Mouse (Mus musculus) forelimb bud, embryonic 11.5 days (tissue): ENCODE data around the gene LTO1.
A peak's percentile ranks its signal among the peaks of the same experiment; 100 is the strongest.

ENCODE experiments used
- DNase-seq: peaks from one replicate; pipeline ENCODE4 v3.0.0-alpha.2; 2012; ENCODE audit warnings: low read depth, low spot score

The LTO1 gene

DNA sequence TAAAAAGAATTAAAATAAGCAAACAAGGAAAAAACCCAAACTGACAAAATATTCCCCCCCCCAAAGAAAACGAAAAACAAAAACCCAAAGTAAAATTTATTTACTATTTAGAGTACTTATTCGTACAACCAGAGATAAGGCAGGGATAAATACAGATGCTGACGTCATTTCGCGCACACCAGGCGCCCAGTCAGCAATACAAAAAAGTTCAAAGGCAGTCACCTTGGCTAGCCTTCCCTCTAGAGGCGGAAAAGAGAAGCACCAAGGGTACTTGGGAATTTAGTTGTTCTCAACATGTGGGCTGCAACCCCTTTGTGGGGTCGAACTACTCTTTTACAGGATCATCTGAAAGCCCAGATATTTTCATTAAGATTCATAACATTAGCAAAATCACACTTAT lies 7.1 kb upstream of the LTO1 start:
- DNase-seq = no peak

DNA sequence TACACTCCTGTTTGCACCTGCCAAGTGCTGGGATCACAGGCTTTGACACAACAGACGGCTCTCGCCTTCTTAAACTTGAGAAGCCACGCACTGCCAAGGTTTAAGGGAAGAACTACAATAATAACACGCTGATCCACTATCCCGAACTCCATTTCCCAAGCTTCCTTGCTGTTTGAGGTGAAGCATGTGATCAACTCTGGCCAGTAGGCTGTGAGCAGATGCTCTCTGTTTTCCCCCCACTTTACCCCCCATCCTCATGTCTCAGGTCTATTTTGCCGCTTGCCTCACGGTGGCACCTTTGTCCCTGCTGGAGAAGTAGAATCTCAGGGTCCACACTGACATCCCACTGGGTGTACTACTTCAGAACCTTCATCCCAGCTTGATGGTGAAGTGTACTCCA lies 6.2 kb upstream of the LTO1 start:
- no peak for DNase-seq

DNA sequence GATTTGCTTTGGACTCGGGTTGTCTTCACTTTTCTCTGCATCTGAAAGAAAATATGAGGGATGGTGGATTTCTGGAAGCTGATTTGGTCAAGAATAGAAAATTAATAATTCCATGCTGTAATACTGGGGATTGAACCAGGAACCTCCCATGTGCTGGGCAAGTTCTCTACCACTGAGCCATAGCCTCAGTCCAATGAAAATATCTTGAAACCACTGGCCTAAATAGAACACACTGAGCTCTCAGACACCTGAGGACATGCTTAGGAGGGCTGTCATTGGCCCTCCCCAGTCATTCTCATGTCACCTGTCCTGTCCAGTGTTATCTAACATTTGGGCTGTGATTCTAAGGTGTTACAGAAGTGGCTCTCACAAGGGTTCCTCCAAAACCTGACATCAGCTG lies 3.8 kb upstream of the LTO1 start:
- DNase-seq = no peak

DNA sequence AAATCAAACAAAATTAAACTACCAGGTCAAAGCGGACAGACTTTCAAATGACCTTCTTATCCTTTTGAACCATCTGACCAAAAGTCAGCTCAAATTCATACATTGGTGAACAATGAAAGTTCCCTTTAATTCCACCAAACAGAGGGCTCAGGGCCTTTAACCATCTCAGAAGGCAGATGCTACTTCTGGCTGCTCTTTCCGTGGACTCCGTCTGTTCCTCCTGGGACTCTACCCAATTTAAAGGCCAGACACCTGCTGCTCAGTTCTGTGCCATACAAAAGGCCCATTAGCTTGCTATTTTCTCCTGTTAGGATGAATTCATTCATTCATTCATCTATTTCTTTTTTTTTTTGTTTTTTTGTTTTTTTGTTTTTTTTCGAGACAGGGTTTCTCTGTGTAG lies 2.0 kb upstream of the LTO1 start:
- no peak for DNase-seq

DNA sequence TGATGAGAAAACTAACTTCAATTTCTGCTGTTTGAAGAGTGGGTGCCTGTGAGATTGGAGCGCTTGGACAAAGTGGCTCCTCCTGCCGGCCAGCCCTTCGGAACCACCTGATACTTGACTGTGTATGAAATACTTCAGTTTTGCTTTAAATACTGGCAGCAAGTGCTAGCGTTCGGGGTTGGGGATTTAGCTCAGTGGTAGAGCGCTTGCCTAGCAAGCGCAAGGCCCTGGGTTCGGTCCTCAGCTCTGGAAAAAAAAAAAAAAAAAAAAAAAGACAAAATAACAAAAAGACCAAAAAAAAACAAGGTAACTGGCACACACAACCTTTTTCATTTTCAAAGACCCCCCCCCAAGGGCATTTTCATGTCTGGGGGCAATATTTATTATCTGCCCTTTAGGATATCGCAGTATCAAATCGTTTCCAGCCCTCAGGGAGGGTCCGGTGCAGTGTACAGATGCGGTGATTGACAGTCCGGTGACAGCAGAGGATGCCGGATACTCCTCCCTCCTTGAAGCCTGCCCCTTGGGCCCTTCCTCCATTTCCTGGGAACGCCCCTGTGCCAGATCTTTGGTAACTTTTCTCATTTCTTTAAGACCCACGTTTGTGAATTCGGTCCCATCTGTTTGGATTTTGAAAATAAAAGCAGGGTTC lies 478 bp upstream of the LTO1 start:
- peak; percentile 61 for DNase-seq

DNA sequence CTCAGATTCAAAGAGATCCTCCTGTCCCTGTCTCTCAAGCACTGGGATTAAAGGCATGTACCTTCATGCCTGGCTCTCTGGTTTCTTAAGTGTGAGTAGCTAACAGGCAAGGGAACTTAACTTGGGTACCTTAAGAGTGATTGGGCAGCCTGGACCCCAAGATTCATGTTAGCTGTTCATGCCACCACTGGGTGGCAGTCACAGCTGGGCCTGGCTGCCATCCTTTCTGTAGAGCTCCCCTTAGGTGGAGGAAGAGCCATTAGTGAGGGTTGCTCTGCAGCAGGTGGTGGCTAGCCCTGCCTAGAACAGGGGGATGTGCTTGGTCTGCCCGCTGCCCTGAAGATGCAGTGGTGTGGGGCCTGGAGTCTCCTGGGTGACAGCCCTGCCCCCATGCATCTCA lies 3.9 kb downstream of the LTO1 start:
- DNase-seq = no peak

DNA sequence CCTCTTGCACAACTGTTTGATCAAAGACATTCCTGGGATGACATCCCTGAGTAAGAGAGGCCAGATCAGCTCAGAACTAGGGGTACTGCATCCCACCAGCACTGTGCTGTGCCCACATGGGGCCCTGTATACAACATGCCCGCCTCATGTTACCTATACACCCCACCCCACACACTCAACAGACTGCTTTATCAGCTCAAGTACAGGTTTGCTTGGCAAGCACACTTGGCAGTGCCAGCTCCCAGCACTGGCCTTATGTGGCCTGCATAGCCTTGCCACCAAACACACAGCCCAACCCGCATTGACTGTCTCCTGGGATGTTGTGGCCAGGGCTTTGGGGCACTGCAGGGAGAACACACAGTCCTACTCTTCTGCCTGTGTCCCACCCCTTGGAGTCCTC lies 12.7 kb downstream of the LTO1 start:
- no peak for DNase-seq

DNA sequence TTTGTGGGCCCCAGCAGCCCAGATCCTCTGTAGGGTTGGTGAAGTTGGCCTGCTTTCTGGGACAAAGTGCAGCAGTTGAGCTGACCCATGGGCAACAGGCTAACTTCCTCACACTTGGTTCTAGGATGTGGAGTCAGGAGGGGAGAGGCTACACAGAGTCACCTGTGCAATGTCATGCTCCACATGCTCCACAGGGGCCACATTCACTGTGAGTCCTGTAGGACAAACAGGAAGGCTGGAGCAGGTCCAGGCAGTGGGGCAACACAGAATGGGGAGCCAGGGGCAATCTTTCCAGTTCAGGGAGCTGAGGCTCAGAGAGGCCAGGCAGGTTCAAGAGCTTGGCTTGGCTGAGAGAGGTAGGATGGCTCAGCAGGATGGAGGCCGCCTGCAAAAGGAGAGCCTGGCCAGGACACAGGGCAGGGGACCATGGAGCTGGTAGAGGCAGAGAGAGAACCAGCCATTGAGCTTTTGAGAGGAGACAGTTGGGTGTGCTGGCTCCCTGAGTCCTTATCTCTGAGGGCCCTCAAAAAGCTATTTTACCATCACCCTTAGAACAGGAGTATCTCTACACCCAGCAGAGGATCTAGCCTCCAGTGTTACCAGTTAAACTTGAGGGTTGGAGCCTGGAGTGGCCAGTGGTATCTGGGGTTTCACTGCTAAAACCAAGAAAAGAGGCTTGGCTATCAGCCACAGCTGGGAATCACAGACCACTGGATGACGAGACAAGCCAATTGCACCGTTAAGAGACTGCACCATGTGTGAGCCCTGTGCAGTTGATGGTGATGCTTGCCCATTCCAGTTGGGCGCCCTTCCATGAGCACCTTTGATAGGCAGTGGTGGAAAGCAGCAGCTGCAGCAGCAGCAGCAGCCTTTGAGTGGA lies 13.3 kb downstream of the LTO1 start:
- DNase-seq = no peak

DNA sequence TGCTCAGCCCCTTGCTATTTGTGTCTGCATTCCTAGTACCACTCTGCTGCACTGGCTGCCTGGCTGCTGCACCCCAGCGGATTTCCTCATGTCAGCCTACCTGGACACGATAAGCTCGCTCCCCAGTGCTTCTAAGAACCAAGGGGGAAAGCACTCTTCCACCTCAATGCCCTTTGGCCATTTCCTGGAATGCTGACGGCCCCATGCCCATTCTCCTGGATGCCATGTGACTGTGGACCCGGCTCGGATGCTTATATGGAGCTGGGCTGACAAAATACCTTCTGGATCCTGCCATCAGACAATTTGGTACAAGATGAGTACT lies 13.9 kb downstream of the LTO1 start:
- no peak for DNase-seq

DNA sequence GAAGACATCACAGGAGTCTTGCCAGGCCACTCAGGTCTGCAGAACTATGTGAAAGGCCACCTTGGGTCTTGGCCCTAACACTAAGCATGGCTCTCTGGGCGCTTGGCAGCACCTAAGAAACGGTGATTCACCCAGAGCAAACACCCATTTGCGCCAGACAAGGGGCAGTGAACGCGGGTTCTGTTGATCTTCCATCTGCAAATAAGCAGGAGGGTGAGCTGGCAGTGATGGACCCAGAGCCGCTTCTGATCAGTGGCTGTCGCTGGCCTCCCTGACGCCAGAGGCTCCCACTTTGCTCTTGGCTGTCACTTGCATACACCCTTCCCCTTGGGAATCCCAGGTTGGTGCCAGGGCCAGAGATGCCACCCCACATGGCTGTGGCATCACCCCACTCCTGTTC lies 14.6 kb downstream of the LTO1 start:
- DNase-seq = no peak

DNA sequence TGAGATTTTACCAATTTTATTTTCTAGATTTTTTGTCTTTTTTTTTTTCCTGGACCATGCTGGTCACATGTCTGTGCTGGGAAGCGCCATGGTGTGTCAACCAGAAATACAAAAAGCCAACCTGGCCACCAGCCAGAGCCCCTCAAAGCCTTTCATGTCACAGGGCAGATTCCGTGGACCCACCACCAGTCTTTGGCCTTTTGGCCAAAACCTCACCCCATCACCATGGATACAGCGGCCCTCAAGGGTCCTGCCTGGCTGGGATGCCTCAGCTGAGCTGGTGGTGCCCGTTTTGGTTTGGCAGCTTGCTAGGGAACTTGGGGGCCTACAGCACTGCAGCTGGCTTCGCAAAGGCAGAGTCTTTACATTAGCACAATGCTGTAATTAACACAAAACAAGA lies 15.0 kb downstream of the LTO1 start:
- no peak for DNase-seq

DNA sequence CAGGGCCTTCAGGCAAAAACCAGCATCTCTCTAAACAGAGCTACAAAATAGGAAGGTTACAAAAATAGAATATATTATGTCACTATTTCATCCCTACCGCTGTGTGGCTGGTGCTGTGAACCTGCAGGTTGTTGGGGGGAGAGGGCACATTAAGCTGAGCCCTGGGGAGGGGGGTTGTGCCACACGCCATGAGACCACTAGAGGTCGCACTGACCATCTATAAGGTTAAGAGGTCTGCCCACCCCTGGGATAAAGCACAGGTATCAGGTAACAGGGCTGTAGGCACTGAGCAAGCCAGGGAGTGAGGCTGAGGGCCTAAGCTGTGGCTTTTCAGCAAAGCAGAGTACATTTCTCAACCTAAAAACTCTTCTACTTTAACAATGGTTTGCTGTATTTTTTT lies 16.9 kb downstream of the LTO1 start:
- DNase-seq = peak; percentile 78

DNA sequence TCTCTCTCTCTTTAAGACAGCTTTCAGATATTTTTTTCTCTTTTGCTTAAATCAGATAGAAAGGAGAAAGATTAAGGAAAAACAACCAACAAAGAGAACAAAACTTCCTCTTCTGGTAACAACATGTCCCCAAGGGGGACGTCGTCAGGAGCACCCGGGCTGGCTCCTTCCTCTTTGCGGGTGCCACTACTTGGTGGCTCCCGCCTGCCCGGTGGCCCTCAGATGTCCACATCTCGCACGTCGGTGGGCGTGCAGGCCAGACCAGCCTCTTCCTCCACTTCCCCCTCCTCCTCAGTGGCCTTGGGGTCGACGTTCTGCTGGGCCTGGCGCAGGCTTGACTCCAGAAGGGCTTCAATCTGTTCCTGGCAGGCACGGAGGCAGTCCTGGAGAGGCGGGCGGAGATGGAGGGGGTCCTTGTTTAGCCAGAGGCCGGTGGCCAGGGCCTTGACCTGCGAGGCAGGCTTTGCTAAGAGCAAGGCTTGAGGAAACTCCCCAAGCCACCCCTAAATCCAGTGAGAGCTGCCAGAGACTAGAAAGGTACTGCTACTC lies 17.6 kb downstream of the LTO1 start:
- no peak for DNase-seq

DNA sequence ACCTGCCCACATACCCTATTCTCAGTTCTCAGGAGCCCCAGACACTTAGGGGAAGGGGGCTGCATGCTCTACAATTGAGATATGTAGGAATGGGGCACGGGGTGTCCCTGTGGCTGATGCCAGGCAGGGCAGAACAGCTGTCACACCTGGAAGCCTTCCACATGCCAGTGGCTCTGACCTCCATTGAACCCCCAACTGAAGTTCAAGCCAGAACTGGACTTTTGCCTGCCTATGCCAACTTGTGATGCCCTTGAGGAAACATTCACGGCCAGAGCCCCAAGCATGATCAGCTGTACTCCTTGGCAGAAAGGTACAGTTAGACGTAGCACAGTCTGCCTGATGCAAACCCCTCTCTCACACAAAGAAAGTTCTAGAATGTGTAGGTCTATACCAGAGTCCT lies 18.4 kb downstream of the LTO1 start:
- no peak for DNase-seq

DNA sequence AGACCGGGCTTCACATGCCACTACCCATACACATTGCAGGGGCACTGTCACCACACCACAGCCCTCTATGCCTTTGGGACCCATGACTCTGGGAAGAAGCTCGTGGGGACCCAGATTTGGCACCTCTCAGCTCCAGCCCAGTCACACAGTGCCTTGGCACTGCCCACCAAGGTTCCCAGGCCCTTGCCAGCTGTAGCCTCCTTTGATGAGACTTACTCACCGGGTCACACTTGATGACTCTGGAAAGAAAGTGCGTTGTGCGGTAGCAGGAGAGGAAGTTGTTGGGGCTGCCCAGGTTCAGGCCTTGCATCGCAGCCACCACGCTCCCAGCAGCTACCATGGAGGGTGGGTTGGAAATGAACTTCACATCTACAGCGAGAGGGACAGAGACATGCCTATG lies 18.9 kb downstream of the LTO1 start:
- DNase-seq = no peak

DNA sequence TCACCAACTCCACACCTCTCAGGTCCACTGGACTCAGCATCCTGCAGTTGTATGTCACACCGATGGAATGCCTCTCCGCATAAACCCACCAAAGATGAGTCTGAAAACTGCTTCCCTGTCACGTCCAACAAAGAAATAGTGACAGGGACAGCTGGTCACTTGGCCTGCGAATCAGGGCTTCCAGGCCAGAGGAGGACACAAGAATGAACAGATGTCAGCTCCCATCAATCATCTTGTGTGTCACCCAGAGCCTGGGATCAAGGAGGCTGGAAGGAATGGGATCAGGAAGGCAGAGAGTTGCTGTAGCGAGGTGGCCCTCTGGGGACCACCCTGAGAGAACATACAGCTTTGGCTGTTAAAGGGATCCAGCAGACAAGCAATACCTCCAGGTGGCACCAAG lies 20.0 kb downstream of the LTO1 start:
- no peak for DNase-seq

DNA sequence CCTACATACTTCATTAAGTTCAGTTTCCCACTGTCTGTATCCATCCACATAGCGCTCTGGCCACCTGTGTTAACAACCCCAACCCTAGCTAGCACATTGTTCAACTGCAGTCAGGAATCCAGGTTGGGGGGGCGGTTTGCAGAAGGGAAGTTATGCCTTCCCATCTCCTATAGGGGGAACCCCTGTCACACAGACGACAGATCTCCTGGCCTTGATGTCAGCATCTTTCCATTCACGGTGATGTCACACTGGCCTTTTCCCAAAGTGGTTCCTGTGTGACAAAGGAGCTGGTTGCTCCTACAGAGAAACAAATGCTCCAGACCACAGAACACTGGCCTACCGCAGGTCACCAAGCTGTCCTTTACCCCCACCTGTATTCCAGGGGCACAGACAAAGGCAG lies 20.7 kb downstream of the LTO1 start:
- no peak for DNase-seq

DNA sequence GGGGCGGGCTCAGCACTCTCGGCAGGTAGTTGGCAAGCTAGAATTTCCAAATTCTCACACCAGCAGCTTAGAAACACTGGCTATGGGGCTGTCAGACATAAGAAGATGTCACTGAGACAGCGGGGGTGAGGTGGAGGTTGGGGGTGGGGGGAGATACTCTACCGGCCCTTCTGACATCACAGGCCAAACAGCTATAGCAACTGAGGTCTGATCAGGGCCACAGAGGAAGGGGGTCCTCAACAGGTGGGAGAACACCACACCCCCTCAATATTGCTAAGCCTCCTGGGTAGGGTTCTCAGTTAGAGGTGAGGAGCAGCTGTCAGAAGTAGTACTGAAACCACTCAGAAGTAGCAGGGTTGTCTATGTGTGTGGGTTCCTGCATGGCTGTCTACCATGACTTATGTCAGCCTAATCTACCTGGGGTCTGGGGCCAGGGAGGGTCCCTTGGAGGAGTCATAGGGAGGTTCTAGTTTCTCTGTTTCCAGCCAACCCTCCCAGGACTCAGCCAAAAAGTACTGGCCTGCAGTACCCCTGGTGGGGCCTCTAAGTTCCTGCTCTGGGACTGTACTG lies 21.5 kb downstream of the LTO1 start:
- DNase-seq = no peak

DNA sequence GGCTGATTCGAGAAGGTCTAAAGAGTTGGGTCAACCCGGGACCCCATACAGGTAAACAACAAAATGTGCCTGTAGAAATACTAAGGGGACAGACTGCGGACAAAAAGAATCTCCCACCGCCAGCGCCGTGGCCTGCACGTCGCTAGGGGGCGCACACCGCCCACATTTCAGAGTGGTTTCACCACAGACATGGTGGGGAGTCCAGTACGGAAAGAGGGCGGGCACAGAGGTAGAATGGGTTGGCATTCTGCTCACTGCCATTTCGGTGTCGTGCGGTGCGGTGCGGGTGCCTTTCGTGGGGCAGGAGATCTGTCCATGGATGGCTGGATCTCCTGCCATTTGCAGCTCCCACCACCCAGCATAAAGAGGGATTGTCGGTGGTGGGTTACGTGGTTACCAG lies 22.6 kb downstream of the LTO1 start:
- DNase-seq = peak; percentile 91

DNA sequence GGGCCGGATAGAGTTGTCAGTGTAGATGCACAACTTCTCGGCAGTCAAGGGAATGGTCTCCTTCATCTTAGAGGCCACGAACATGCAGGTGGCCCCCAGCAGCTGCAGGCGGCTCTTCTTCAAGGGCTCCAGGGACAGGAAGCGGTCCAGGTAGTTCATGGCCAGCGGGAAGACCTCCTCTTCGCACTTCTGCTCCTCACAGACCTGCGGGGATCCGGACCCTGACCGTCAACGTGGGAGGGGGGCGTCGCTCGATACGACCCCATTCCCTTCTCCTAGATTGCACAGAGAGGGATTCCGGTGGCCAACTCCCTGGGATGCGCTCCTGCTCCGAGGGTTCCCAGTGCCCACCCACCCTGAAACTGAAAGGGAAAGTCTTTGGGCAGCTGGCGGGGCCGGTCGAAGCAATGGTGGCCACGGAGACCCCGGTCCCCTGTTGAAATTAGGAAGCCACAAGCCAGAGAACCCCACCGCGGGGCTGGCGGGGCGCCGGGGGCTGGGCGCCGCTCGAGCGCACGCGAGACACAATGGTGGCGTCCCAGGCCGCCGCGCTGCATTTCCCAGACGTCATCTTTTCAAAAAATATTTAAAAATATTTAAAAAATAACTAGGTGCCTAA lies 23.1 kb downstream of the LTO1 start:
- DNase-seq = no peak

DNA sequence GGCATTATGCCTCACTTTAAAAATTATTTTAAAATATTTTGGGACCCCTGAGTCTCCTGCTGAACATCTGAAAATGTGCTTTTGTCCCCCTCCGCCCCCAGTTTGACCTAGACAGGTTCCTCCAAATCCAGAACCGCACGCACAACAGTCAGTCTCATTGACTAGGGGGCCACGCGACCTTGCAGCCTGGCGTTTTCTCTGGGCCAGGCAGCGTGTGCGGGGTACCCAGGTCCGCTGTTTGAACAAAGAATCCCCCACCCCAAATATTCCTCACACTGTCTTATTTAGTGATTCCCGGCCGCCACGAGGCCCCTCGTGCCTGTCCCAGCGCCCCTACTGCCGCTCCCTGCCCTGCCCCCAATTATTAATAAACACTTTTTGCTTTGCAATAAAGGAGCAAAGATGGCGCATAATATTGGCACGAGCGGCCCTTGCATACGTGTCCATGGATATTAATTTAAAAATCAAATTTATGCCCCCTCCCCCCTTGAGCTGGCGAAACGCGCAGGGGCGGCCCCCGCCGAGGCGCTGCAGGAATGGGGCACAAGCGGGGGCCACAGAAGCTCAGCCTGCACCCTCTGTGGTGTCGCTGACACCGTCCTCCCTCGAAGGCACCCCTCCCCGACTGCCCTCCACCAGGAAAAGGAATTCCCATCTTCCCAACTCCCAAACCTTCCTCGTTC lies 23.9 kb downstream of the LTO1 start:
- DNase-seq = no peak
